ENCODE assay signal across 16 mouse cellular contexts in genomic region chr6:127179056-127179759, GRCm38 (mm10). TPM values are rescaled to one million over a fixed set of nuclear protein-coding genes. Genes with fewer than 3 reads are reported as not detected.
DNase-seq lines count a peak whose midpoint lies in the region; ATAC-seq and TF ChIP-seq lines count a peak whose summit lies in the region.
"Had no signal": no experiment of that assay in that cellular context is flagged by ENCODE, and none has a peak within 500 bp of the region (broad histone marks: within the 10 kb centered on the region; RNA-seq: fewer than 3 reads in every experiment).

No protein-coding gene starts in this region.

- H3K27ac ChIP-seq in embryonic facial prominence, embryonic 11.5 days (replicated peaks; ENCODE audit: low read depth, low read length) = no peak overlapping the region
- H3K27ac ChIP-seq in embryonic facial prominence, embryonic 10.5 days (replicated peaks) = no peak overlapping the region
- no peak overlapping the region for H3K27ac ChIP-seq in limb, embryonic 14.5 days (replicated peaks; ENCODE audit: low read depth, low read length)
- H3K27ac ChIP-seq in limb, embryonic 10.5 days = no peak overlapping the region
- H3K27ac ChIP-seq in intestine, embryonic 16.5 days (ENCODE audit: low read length) = no peak overlapping the region
- H3K27ac ChIP-seq: embryonic facial prominence, embryonic 13.5 days; heart, embryonic 15.5 days; kidney, embryonic 15.5 days; lung, embryonic 15.5 days; stomach, embryonic 15.5 days had no signal

- DNase-seq in embryonic facial prominence, embryonic 11.5 days (ENCODE audit: low spot score) = peak; percentile 27
- no peak for DNase-seq in embryonic facial prominence, embryonic 10.5 days (ENCODE audit: low spot score)
- no peak for DNase-seq in limb, embryonic 14.5 days (ENCODE audit: low spot score)
- no peak for DNase-seq in limb, embryonic 10.5 days (ENCODE audit: low spot score)
- peak; percentile 59 for DNase-seq in testis, postnatal 10 days (ENCODE audit: low spot score)
- DNase-seq in testis, postnatal 14 days (ENCODE audit: low spot score) = no peak
- DNase-seq: adrenal gland, postnatal 25 days; thymus, postnatal 14 days had no signal

- no peaks in the 10 kb centered on the region for H3K9me3 ChIP-seq in embryonic facial prominence, embryonic 11.5 days (replicated peaks; ENCODE audit: control insufficient read depth, low read length)
- H3K9me3 ChIP-seq in embryonic facial prominence, embryonic 10.5 days = no peaks in the 10 kb centered on the region
- no peaks in the 10 kb centered on the region for H3K9me3 ChIP-seq in limb, embryonic 14.5 days (ENCODE audit: control insufficient read depth, low read length)
- H3K9me3 ChIP-seq in limb, embryonic 10.5 days (replicated peaks) = no peaks in the 10 kb centered on the region
- no peaks in the 10 kb centered on the region for H3K9me3 ChIP-seq in intestine, embryonic 16.5 days (ENCODE audit: control insufficient read depth, low read length)
- H3K9me3 ChIP-seq: embryonic facial prominence, embryonic 13.5 days; heart, embryonic 15.5 days; kidney, embryonic 15.5 days; lung, embryonic 15.5 days; stomach, embryonic 15.5 days had no signal

- no peak overlapping the region for H3K4me2 ChIP-seq in embryonic facial prominence, embryonic 11.5 days (ENCODE audit: low read depth, low read length)
- no peak overlapping the region for H3K4me2 ChIP-seq in limb, embryonic 14.5 days (replicated peaks; ENCODE audit: low read depth, low read length, severe bottlenecking)
- no peak overlapping the region for H3K4me2 ChIP-seq in intestine, embryonic 16.5 days (ENCODE audit: low read depth, low read length)
- H3K4me2 ChIP-seq: embryonic facial prominence, embryonic 13.5 days; heart, embryonic 15.5 days; kidney, embryonic 15.5 days; lung, embryonic 15.5 days; stomach, embryonic 15.5 days had no signal

- no peak for TF ChIP-seq POLR2A in limb, embryonic 14.5 days (IDR thresholded peaks at IDR 0.05; ENCODE audit: borderline replicate concordance, extremely low read depth, insufficient read depth, insufficient read length)

- no peak for ATAC-seq in embryonic facial prominence, embryonic 11.5 days (replicated peaks; ENCODE audit: insufficient number of reproducible peaks, low FRiP score, low TSS enrichment, low read depth)
- ATAC-seq in limb, embryonic 14.5 days (ENCODE audit: low FRiP score, low read depth) = 0 out of 2 replicates have a peak, but pooled peaks have one; percentile 19
- no peak for ATAC-seq in intestine, embryonic 16.5 days
- no peak for ATAC-seq in CD4-positive, CD25-positive, alpha-beta regulatory T cell, adult 4 months
- ATAC-seq: activated CD4-positive, CD25-positive, alpha-beta regulatory T cell, adult 4 months had no signal

- no peak overlapping the region for H3K9ac ChIP-seq in embryonic facial prominence, embryonic 11.5 days (replicated peaks; ENCODE audit: low read length)
- H3K9ac ChIP-seq in limb, embryonic 14.5 days (ENCODE audit: low read depth, low read length, severe bottlenecking) = no peak overlapping the region
- no peak overlapping the region for H3K9ac ChIP-seq in intestine, embryonic 16.5 days (ENCODE audit: low read depth, low read length)
- H3K9ac ChIP-seq: embryonic facial prominence, embryonic 13.5 days; heart, embryonic 15.5 days; kidney, embryonic 15.5 days; lung, embryonic 15.5 days; stomach, embryonic 15.5 days had no signal

- no peaks in the 10 kb centered on the region for H3K27me3 ChIP-seq in embryonic facial prominence, embryonic 11.5 days (ENCODE audit: control insufficient read depth, insufficient read depth, low read length)
- H3K27me3 ChIP-seq in embryonic facial prominence, embryonic 10.5 days (replicated peaks; ENCODE audit: low read depth, poor library complexity, severe bottlenecking) = peaks cover 9% of the 10 kb centered on the region; the same call in 1 of the 2 replicates
- no peaks in the 10 kb centered on the region for H3K27me3 ChIP-seq in limb, embryonic 14.5 days (ENCODE audit: control insufficient read depth, insufficient read depth, low read length)
- H3K27me3 ChIP-seq in limb, embryonic 10.5 days (ENCODE audit: low read depth, poor library complexity, severe bottlenecking) = 0 out of 2 replicates have a peak, but pooled peaks cover 3% of the 10 kb centered on the region
- H3K27me3 ChIP-seq in intestine, embryonic 16.5 days (replicated peaks; ENCODE audit: control insufficient read depth, insufficient read depth, low read length) = no peaks in the 10 kb centered on the region
- H3K27me3 ChIP-seq: embryonic facial prominence, embryonic 13.5 days; kidney, embryonic 15.5 days; lung, embryonic 15.5 days; stomach, embryonic 15.5 days had no signal

- no peaks in the 10 kb centered on the region for H3K36me3 ChIP-seq in embryonic facial prominence, embryonic 11.5 days (replicated peaks; ENCODE audit: control insufficient read depth, insufficient read depth, low read depth, low read length)
- H3K36me3 ChIP-seq in embryonic facial prominence, embryonic 10.5 days (replicated peaks) = no peaks in the 10 kb centered on the region
- H3K36me3 ChIP-seq in limb, embryonic 14.5 days (ENCODE audit: control insufficient read depth, insufficient read depth, low read length) = no peaks in the 10 kb centered on the region
- H3K36me3 ChIP-seq in limb, embryonic 10.5 days = no peaks in the 10 kb centered on the region
- H3K36me3 ChIP-seq in intestine, embryonic 16.5 days (ENCODE audit: control insufficient read depth, insufficient read depth, low read length) = no peaks in the 10 kb centered on the region
- H3K36me3 ChIP-seq: embryonic facial prominence, embryonic 13.5 days; heart, embryonic 15.5 days; kidney, embryonic 15.5 days; lung, embryonic 15.5 days; stomach, embryonic 15.5 days had no signal

- H3K4me1 ChIP-seq in embryonic facial prominence, embryonic 11.5 days (ENCODE audit: control insufficient read depth, insufficient read depth, low read length) = no peaks in the 10 kb centered on the region; the same call in 1 of the 2 replicates
- H3K4me1 ChIP-seq in embryonic facial prominence, embryonic 10.5 days = peaks cover 22% of the 10 kb centered on the region
- peaks cover 13% of the 10 kb centered on the region for H3K4me1 ChIP-seq in limb, embryonic 14.5 days (ENCODE audit: control insufficient read depth, insufficient read depth, low read length)
- peaks cover 27% of the 10 kb centered on the region for H3K4me1 ChIP-seq in limb, embryonic 10.5 days
- H3K4me1 ChIP-seq in intestine, embryonic 16.5 days (ENCODE audit: control insufficient read depth, insufficient read depth, low read length) = no peaks in the 10 kb centered on the region; the same call in 1 of the 2 replicates

- H3K4me3 ChIP-seq in embryonic facial prominence, embryonic 11.5 days (ENCODE audit: low read depth, low read length) = no peak overlapping the region
- no peak overlapping the region for H3K4me3 ChIP-seq in embryonic facial prominence, embryonic 10.5 days
- no peak overlapping the region for H3K4me3 ChIP-seq in limb, embryonic 14.5 days (replicated peaks; ENCODE audit: low read length)
- H3K4me3 ChIP-seq in limb, embryonic 10.5 days = no peak overlapping the region
- no peak overlapping the region for H3K4me3 ChIP-seq in intestine, embryonic 16.5 days (ENCODE audit: low read length)
- H3K4me3 ChIP-seq: embryonic facial prominence, embryonic 13.5 days; heart, embryonic 15.5 days; kidney, embryonic 15.5 days; lung, embryonic 15.5 days; stomach, embryonic 15.5 days had no signal

- 61% methylated on average over 12 of the region's 12 CpGs for WGBS in embryonic facial prominence, embryonic 11.5 days
- 69% methylated on average over 12 of the region's 12 CpGs for WGBS in embryonic facial prominence, embryonic 10.5 days
- WGBS in limb, embryonic 14.5 days = 51% methylated on average over 12 of the region's 12 CpGs
- 82% methylated on average over 12 of the region's 12 CpGs for WGBS in limb, embryonic 10.5 days
- WGBS in intestine, embryonic 16.5 days = 57% methylated on average over 12 of the region's 12 CpGs

RNA-seq across cellular contexts. Expression of gene Ccnd2, which starts 27.2 kb away (rescaled TPM):
- 957 and 1,016 TPM in 2 replicates for polyA plus RNA-seq in embryonic facial prominence, embryonic 11.5 days (2014; fragmentation: Nextera tagmentation; extraction: Ambion mirVana)
- 1,002 and 1,039 TPM in 2 replicates for polyA plus RNA-seq in embryonic facial prominence, embryonic 10.5 days (2016; fragmentation: Nextera tagmentation; extraction: Ambion mirVana)
- 143 and 170 TPM in 2 replicates for polyA plus RNA-seq in limb, embryonic 14.5 days (2012; rRNA removed)
- 1,147 and 1,270 TPM in 2 replicates for polyA plus RNA-seq in limb, embryonic 14.5 days (2014; fragmentation: Nextera tagmentation; extraction: Ambion mirVana)
- polyA plus RNA-seq in limb, embryonic 10.5 days (2016; fragmentation: Nextera tagmentation; extraction: Ambion mirVana) = 609 and 799 TPM in 2 replicates
- polyA plus RNA-seq in intestine, embryonic 16.5 days (2015; fragmentation: Nextera tagmentation; extraction: Ambion mirVana) = 822 and 875 TPM in 2 replicates
- 100 to 1,000 TPM; 616 to 775 TPM for polyA plus RNA-seq in CD4-positive, CD25-positive, alpha-beta regulatory T cell, adult 4 months (2017; shearing (Covaris generic))

Comparison
In these comparisons a context has a peak if more than half of its experiments do, and no peak if none do; other contexts are left out.
1. DNase-seq: peak in embryonic facial prominence, embryonic 11.5 days (single experiment) and testis, postnatal 10 days (single experiment); none in embryonic facial prominence, embryonic 10.5 days (single experiment), limb, embryonic 14.5 days (single experiment), limb, embryonic 10.5 days (single experiment) and testis, postnatal 14 days (single experiment).